Mouse (Mus musculus) embryonic facial prominence, embryonic 15.5 days (tissue): ENCODE measurements around the gene Mkln1. TPM values are rescaled to one million over a fixed set of nuclear protein-coding genes. Genes with fewer than 3 reads are reported as not detected.

Experiments
- ATAC-seq: fragments of 200-750 bp; cut with Nextera tagmentation; 2 replicates; pipeline ENCODE4 v1.8.0; 2017; ENCODE audit warnings: low read depth, moderate TSS enrichment; ENCODE audit not compliant: insufficient number of reproducible peaks, low FRiP score, low TSS enrichment
- H3K27ac ChIP-seq: fragments of 300-500 bp; sonication (generic); replicated peaks from 2 replicates; pipeline ENCODE4 v1.5.1; 2015; ENCODE audit warnings: mild to moderate bottlenecking, inconsistent platforms
- H3K27me3 ChIP-seq: fragments of 300-500 bp; sonication (generic); 2 replicates; pipeline ENCODE4 v1.6.1; 2015; ENCODE audit warnings: inconsistent platforms
- H3K36me3 ChIP-seq: fragments of 300-500 bp; sonication (generic); 2 replicates; pipeline ENCODE4 v1.6.1; 2015; ENCODE audit warnings: mild to moderate bottlenecking, inconsistent platforms
- H3K4me1 ChIP-seq: fragments of 300-500 bp; sonication (generic); 2 replicates; pipeline ENCODE4 v1.6.1; 2015; ENCODE audit warnings: inconsistent platforms
- H3K4me2 ChIP-seq: fragments of 300-500 bp; sonication (generic); replicated peaks from 2 replicates; pipeline ENCODE4 v1.6.1; 2015; ENCODE audit warnings: mild to moderate bottlenecking, inconsistent platforms
- H3K4me3 ChIP-seq: fragments of 300-500 bp; sonication (generic); replicated peaks from 2 replicates; pipeline ENCODE4 v1.5.1; 2015; ENCODE audit warnings: mild to moderate bottlenecking, inconsistent platforms
- H3K9ac ChIP-seq: fragments of 300-500 bp; sonication (generic); 2 replicates; pipeline ENCODE4 v1.6.1; 2015; ENCODE audit warnings: inconsistent platforms
- H3K9me3 ChIP-seq: fragments of 300-500 bp; sonication (generic); replicated peaks from 2 replicates; pipeline ENCODE4 v1.6.1; 2016; ENCODE audit warnings: inconsistent platforms
- WGBS: fragments of 180-500 bp; shearing (Covaris S2); methylation state at CpG from one replicate; pipeline ENCODE4 v1.1.7; 2015; 5-methylcytosine and 5-hydroxymethylcytosine counted together
- polyA plus RNA-seq: library from polyadenylated mRNA; unstranded; fragments of >200 nt; fragmentation: Nextera tagmentation; extraction: Ambion mirVana; gene quantifications from 2 replicates; pipeline ENCODE4 v1.2.1, GENCODE M21; 2015

Mkln1 gene
- polyA plus RNA-seq, 1 experiment from 2014 or later, result 175 TPM

GRCm38 (mm10) chr6:31399566-31399965, 1.0 kb downstream of the Mkln1 start:
- Histone ChIP-seq H3K9ac (peak overlapping the region; percentile 94), H3K27me3 (no peaks in the 10 kb centered on the region), H3K36me3 (no peaks in the 10 kb centered on the region), H3K9me3 (no peaks in the 10 kb centered on the region), H3K4me3 (peak overlapping the region; percentile 95), H3K27ac (peak overlapping the region; percentile 94; the same call in 1 of the 2 replicates), H3K4me1 (peaks cover 34% of the 10 kb centered on the region), H3K4me2 (peak overlapping the region; percentile 83)
- ATAC-seq, result no peak
- 1% methylated on average over 13 of the region's 13 CpGs for WGBS

- no peak overlapping the region for H3K27ac ChIP-seq
- H3K36me3 ChIP-seq, result no peaks in the 10 kb centered on the region
- H3K4me1 ChIP-seq, result 0 out of 2 replicates have a peak, but pooled peaks cover 6% of the 10 kb centered on the region
- WGBS, result 58% methylated on average over 1 of the region's 1 CpGs
- H3K9me3 ChIP-seq, result no peaks in the 10 kb centered on the region
- H3K4me3 ChIP-seq, result no peak overlapping the region
- H3K27me3 ChIP-seq, result no peaks in the 10 kb centered on the region
- no peak for ATAC-seq
- no peak overlapping the region for H3K4me2 ChIP-seq
- H3K9ac ChIP-seq, result no peak overlapping the region
Measured at GRCm38 (mm10) chr6:31411017-31411416, 12.5 kb downstream of the Mkln1 start.

- no peak overlapping the region for H3K27ac ChIP-seq
- H3K9ac ChIP-seq, result no peak overlapping the region
- H3K27me3 ChIP-seq, result no peaks in the 10 kb centered on the region
- ATAC-seq, result no peak
- 0 out of 2 replicates have a peak, but pooled peaks cover 6% of the 10 kb centered on the region for H3K4me1 ChIP-seq
- H3K36me3 ChIP-seq, result no peaks in the 10 kb centered on the region
- no peaks in the 10 kb centered on the region for H3K9me3 ChIP-seq
- no peak overlapping the region for H3K4me2 ChIP-seq
- no peak overlapping the region for H3K4me3 ChIP-seq
Measured at GRCm38 (mm10) chr6:31412487-31412886, 14.0 kb downstream of the Mkln1 start.

DNA sequence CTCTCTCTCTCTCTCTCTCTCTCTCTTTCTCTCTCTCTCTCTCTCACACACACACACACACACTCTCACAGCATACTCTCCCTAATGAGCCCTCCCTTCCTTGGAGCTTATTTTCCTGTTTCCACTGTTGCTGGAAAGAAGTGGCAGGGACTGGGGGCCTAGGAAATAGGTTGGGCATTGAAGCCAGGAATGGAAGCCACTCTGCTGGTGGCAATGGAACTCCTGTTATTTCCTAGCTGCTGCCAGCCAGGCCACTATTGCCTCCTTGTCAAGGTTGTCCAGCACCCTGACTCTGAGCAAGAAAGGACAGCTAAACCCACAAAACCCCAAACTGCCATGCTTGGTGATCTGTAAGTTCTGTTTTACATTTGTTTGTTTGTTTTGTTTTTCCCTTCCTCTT, 15.0 kb downstream of the Mkln1 start:
- Histone ChIP-seq H3K4me1 (0 out of 2 replicates have a peak, but pooled peaks cover 4% of the 10 kb centered on the region), H3K4me3 (no peak overlapping the region), H3K36me3 (no peaks in the 10 kb centered on the region), H3K4me2 (no peak overlapping the region), H3K27ac (no peak overlapping the region), H3K9ac (no peak overlapping the region), H3K9me3 (no peaks in the 10 kb centered on the region), H3K27me3 (no peaks in the 10 kb centered on the region)
- no peak for ATAC-seq

DNA sequence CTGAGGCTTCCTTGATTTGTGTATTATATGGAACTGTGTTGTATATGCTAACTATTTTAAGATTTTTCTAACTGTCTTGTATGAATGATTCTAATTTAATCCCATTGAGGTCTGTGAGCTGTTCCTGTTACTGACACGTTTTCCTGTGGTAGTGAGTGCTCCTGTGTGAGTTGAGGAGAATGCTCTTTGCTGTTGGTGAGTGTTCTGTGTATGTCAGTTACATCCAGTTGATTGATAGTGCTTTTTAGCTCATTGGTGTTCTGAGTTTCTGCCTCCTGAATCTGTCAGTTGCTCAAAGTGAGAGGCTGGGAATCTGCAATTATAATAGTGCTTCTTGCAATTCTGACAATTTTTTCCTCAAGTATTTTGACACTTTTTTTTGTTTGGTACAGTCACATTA, 15.8 kb downstream of the Mkln1 start:
- ATAC-seq, result no peak
- no peaks in the 10 kb centered on the region for H3K9me3 ChIP-seq
- H3K4me1 ChIP-seq, result 0 out of 2 replicates have a peak, but pooled peaks cover 3% of the 10 kb centered on the region
- WGBS, result 21% methylated on average over 1 of the region's 1 CpGs
- H3K4me2 ChIP-seq, result no peak overlapping the region
- no peak overlapping the region for H3K9ac ChIP-seq
- H3K27me3 ChIP-seq, result no peaks in the 10 kb centered on the region
- H3K4me3 ChIP-seq, result no peak overlapping the region
- H3K36me3 ChIP-seq, result no peaks in the 10 kb centered on the region
- no peak overlapping the region for H3K27ac ChIP-seq

- no peak for ATAC-seq
- H3K4me2 ChIP-seq, result no peak overlapping the region
- H3K27ac ChIP-seq, result no peak overlapping the region
- H3K9ac ChIP-seq, result no peak overlapping the region
- H3K4me1 ChIP-seq, result no peaks in the 10 kb centered on the region
- WGBS, result 84% methylated on average over 3 of the region's 3 CpGs
- peaks cover 19% of the 10 kb centered on the region; the same call in 1 of the 2 replicates for H3K36me3 ChIP-seq
- no peak overlapping the region for H3K4me3 ChIP-seq
- H3K27me3 ChIP-seq, result no peaks in the 10 kb centered on the region
- H3K9me3 ChIP-seq, result no peaks in the 10 kb centered on the region
Measured at GRCm38 (mm10) chr6:31425428-31425827, 26.9 kb downstream of the Mkln1 start.

GRCm38 (mm10) chr6:31437264-31437663, 38.7 kb downstream of the Mkln1 start:
- Histone ChIP-seq H3K27ac (no peak overlapping the region), H3K9me3 (no peaks in the 10 kb centered on the region), H3K4me3 (no peak overlapping the region), H3K4me1 (no peaks in the 10 kb centered on the region), H3K36me3 (peaks cover 24% of the 10 kb centered on the region), H3K9ac (no peak overlapping the region), H3K4me2 (no peak overlapping the region), H3K27me3 (no peaks in the 10 kb centered on the region)
- ATAC-seq, result no peak
- 89% methylated on average over 2 of the region's 2 CpGs for WGBS

DNA sequence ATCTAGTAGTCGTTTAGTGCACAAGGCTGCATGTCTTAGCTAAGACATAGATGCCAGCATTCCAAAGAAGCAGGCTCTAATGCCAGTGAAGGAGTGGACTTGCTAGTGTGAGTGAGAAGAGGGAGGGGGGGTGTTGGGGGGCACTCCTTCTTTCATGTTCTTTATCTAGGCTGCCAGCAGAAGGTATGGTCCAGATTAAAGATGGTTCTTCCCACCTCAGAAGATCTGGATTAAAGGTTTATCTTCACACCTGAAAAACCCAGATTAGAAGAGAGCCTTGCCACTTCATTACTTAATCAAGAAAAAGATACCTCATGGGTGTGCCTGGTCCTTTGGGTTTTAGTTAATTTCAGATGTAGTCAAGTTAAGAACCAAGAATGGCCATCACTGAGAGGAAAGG, 46.7 kb downstream of the Mkln1 start:
- no peak overlapping the region for H3K9ac ChIP-seq
- no peak overlapping the region for H3K4me2 ChIP-seq
- H3K9me3 ChIP-seq, result no peaks in the 10 kb centered on the region
- no peaks in the 10 kb centered on the region for H3K27me3 ChIP-seq
- ATAC-seq, result no peak
- H3K27ac ChIP-seq, result no peak overlapping the region
- no peaks in the 10 kb centered on the region for H3K4me1 ChIP-seq
- H3K36me3 ChIP-seq, result peaks cover 15% of the 10 kb centered on the region
- H3K4me3 ChIP-seq, result no peak overlapping the region
- WGBS, result 76% methylated on average over 1 of the region's 1 CpGs

GRCm38 (mm10) chr6:31453735-31454134, 55.2 kb downstream of the Mkln1 start:
- no peak overlapping the region for H3K4me3 ChIP-seq
- no peak overlapping the region for H3K27ac ChIP-seq
- H3K27me3 ChIP-seq, result no peaks in the 10 kb centered on the region
- no peaks in the 10 kb centered on the region for H3K9me3 ChIP-seq
- no peak overlapping the region for H3K4me2 ChIP-seq
- peaks cover 11% of the 10 kb centered on the region; the same call in 1 of the 2 replicates for H3K36me3 ChIP-seq
- no peak overlapping the region for H3K9ac ChIP-seq
- no peak for ATAC-seq
- H3K4me1 ChIP-seq, result no peaks in the 10 kb centered on the region

DNA sequence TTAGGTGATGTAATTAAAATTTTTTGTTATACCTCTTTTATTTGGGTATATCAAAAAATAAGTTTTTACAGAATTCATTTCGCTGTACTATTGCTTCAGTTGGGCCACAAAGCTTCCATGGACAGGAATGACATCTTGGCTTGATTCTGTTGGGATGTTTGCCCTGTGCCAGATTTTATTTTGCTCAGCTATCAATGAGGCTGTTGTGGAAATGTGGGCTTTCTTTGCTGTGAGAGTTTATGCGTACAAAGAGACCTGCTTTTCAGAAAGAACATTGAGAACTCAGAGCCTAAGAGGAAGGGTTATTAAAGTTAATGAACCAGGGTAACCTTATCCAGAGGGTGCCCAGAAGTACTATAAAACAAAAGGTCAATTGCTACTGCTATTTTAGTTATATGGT, 56.8 kb downstream of the Mkln1 start:
- ATAC-seq, result no peak
- Histone ChIP-seq H3K9me3 (no peaks in the 10 kb centered on the region), H3K27ac (no peak overlapping the region), H3K4me2 (no peak overlapping the region), H3K4me3 (no peak overlapping the region), H3K4me1 (no peaks in the 10 kb centered on the region), H3K36me3 (peaks cover 20% of the 10 kb centered on the region), H3K9ac (no peak overlapping the region), H3K27me3 (no peaks in the 10 kb centered on the region)
- 83% methylated on average over 2 of the region's 2 CpGs for WGBS

DNA sequence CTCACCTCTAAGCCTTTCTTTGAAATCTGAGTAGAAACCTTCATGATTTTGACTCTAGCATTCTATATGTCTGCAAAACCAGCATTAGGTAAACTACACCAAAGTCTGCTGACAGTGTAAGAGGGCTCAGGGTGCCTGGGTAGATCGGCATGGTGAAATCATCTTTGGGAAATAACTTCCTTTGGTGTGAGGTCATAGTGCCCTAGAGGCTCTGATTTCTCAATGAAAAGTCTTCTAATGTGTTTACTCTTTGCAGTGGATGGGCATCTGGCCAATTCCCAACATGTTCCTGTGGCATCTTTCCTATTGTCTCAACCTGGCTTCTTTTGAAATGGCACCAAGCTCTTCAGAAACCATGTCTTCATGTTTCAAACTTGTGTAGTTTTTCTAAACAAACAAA, 58.5 kb downstream of the Mkln1 start:
- Histone ChIP-seq H3K4me3 (no peak overlapping the region), H3K9me3 (no peaks in the 10 kb centered on the region), H3K27ac (no peak overlapping the region), H3K27me3 (no peaks in the 10 kb centered on the region), H3K4me1 (no peaks in the 10 kb centered on the region), H3K9ac (no peak overlapping the region), H3K4me2 (no peak overlapping the region), H3K36me3 (peaks cover 27% of the 10 kb centered on the region)
- ATAC-seq, result no peak
- 50% methylated on average over 1 of the region's 1 CpGs for WGBS

DNA sequence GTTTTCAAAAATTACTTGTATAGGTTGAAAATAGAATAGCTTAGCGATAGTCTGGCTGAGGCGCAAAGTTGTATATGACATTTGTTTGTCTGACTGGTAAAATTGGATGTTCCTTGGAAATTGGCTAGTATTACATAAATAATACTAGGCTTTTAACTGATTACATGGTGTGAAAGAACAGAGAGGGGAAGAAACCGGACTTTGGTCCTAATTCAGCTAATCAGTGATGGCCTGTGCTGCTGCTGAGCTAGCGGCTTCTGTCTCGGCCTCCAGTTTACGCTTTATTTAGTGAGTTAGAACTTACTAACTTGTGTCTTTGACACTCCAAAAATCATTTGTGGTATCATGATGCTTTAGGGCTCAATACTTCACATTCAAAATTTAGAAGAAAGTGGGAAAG, 70.9 kb downstream of the Mkln1 start:
- WGBS, result 86% methylated on average over 6 of the region's 6 CpGs

More for the DNA sequence above, 70.9 kb downstream of the Mkln1 start:
- Histone ChIP-seq H3K36me3 (peaks cover 13% of the 10 kb centered on the region), H3K27ac (no peak overlapping the region), H3K4me1 (no peaks in the 10 kb centered on the region), H3K9me3 (no peaks in the 10 kb centered on the region), H3K4me3 (no peak overlapping the region), H3K4me2 (no peak overlapping the region), H3K9ac (no peak overlapping the region), H3K27me3 (no peaks in the 10 kb centered on the region)
- ATAC-seq, result no peak
